Comparison of ENCODE assay signal across 13 mouse cellular contexts in the genomic region with DNA sequence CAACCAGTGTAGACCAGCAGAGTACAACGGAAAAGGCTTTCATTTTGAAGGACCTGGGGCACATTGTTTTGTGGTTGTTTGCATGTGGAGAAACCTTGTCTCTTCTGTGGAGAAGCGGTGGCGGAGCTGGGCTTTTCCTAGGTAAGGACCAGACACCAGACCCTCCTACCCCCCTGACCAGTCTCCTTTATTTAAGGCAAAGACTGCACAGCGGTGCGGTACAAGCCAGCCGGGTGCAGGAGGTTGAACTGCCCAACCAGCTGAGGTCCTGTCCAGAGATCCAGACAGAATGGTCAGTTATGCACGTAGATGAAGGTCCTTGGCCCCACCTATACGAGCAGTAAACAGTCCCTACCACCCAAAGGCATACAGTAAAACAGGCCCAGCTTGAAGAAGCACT. TPM values are rescaled to one million over a fixed set of nuclear protein-coding genes. Genes with fewer than 3 reads are reported as not detected.
A peak's percentile ranks its signal among the peaks of the same experiment; 100 is the strongest.
DNase-seq lines count a peak whose midpoint lies in the region; ATAC-seq and TF ChIP-seq lines count a peak whose summit lies in the region.
"Had no signal": no experiment of that assay in that cellular context is flagged by ENCODE, and none has a peak within 500 bp of the region (broad histone marks: within the 10 kb centered on the region; RNA-seq: fewer than 3 reads in every experiment).

No protein-coding gene starts in this region.

- no peak for TF ChIP-seq EP300 in liver, postnatal 0 days (IDR thresholded peaks at IDR 0.05; ENCODE audit: low read depth)

- H3K4me2 ChIP-seq in liver, postnatal 0 days (ENCODE audit: low read depth, low read length): peak overlapping the region; percentile 42

- intact Hi-C loops in gastrocnemius, adult 2 months (cut with DNase I): no loop called here

- H3K4me1 ChIP-seq in liver, postnatal 0 days (ENCODE audit: insufficient read depth): peaks cover 3% of the 10 kb centered on the region; the same call in 1 of the 2 replicates

- 5% methylated on average over 8 of the region's 8 CpGs for WGBS in liver, postnatal 0 days (ENCODE audit: insufficient replicate concordance)

- H3K9me3 ChIP-seq in liver, postnatal 0 days (ENCODE audit: low read length): no peaks in the 10 kb centered on the region

- no peak for TF ChIP-seq CTCF in gastrocnemius, adult 2 months (IDR thresholded peaks at IDR 0.05)
- no peak for TF ChIP-seq CTCF in liver, postnatal 0 days (IDR thresholded peaks at IDR 0.05; ENCODE audit: low read depth)

- no peaks in the 10 kb centered on the region for H3K36me3 ChIP-seq in liver, postnatal 0 days (replicated peaks; ENCODE audit: insufficient read depth, low read length)

- no peak overlapping the region for H3K9ac ChIP-seq in liver, postnatal 0 days (replicated peaks)

- ATAC-seq in liver, postnatal 0 days: no peak

- H3K27ac ChIP-seq in gastrocnemius, adult 2 months: no peak overlapping the region
- H3K27ac ChIP-seq in liver, postnatal 0 days (ENCODE audit: low read depth): no peak overlapping the region
- H3K27ac ChIP-seq: left cerebral cortex, adult 2 months had no signal

- peaks cover 76% of the 10 kb centered on the region for H3K27me3 ChIP-seq in liver, postnatal 0 days (ENCODE audit: insufficient read depth, low read length)

- peak overlapping the region; percentile 62; the same call in 1 of the 2 replicates for H3K4me3 ChIP-seq in gastrocnemius, adult 2 months
- H3K4me3 ChIP-seq in liver, postnatal 0 days (ENCODE audit: low read depth, low read length): no peak overlapping the region

- DNase-seq in gastrocnemius, adult 2 months: no peak
- DNase-seq in gastrocnemius, postnatal 25 days: no peak
- DNase-seq in retina, embryonic 14.5 days (ENCODE audit: low spot score): peak; percentile 17
- no peak for DNase-seq in retina, postnatal 1 day
- DNase-seq in liver, postnatal 0 days: no peak
- no peak for DNase-seq in urinary bladder, postnatal 14 days (ENCODE audit: low spot score)
- DNase-seq in cerebellum, adult 9-10 months: no peak
- DNase-seq in spleen, adult 18-20 months: no peak
- DNase-seq: gastrocnemius, postnatal 36 days; thymus, adult 2 months had no signal

RNA-seq across cellular contexts. Expression of a gene that starts 2.4 kb away (rescaled TPM):
- total RNA-seq in gastrocnemius, adult 2 months (2021): not detected
- total RNA-seq in gastrocnemius, postnatal 25 days (2021): not detected
- polyA plus RNA-seq in liver, postnatal 0 days (2015; fragmentation: Nextera tagmentation; extraction: Ambion mirVana): 0.19 and 0.20 TPM in 2 replicates
- total RNA-seq: common myeloid progenitor, adult 5-6 weeks; gastrocnemius, postnatal 36 days; left cerebral cortex, adult 2 months; neutrophil, adult 5-6 weeks had no signal

RNA-seq across cellular contexts. Expression of a gene that starts 10.1 kb away (rescaled TPM):
- total RNA-seq in gastrocnemius, adult 2 months (2021): not detected
- total RNA-seq in gastrocnemius, postnatal 25 days (2021): not detected
- polyA plus RNA-seq in liver, postnatal 0 days (2015; fragmentation: Nextera tagmentation; extraction: Ambion mirVana): not detected in 2 replicates
- total RNA-seq: common myeloid progenitor, adult 5-6 weeks; gastrocnemius, postnatal 36 days; left cerebral cortex, adult 2 months; neutrophil, adult 5-6 weeks had no signal

RNA-seq across cellular contexts. Expression of a gene that starts 28.1 kb away (rescaled TPM):
- not detected for total RNA-seq in gastrocnemius, adult 2 months (2021)
- not detected for total RNA-seq in gastrocnemius, postnatal 25 days (2021)
- polyA plus RNA-seq in liver, postnatal 0 days (2015; fragmentation: Nextera tagmentation; extraction: Ambion mirVana): not detected in 2 replicates
- total RNA-seq: common myeloid progenitor, adult 5-6 weeks; gastrocnemius, postnatal 36 days; neutrophil, adult 5-6 weeks had no signal

RNA-seq across cellular contexts. Expression of a gene that starts 52.6 kb away (rescaled TPM):
- not detected for total RNA-seq in gastrocnemius, adult 2 months (2021)
- not detected for total RNA-seq in gastrocnemius, postnatal 25 days (2021)
- not detected in 2 replicates for polyA plus RNA-seq in liver, postnatal 0 days (2015; fragmentation: Nextera tagmentation; extraction: Ambion mirVana)
- total RNA-seq: common myeloid progenitor, adult 5-6 weeks; gastrocnemius, postnatal 36 days; neutrophil, adult 5-6 weeks had no signal
